Mouse (Mus musculus) Muller cell, postnatal 12 days (primary cell): Measurements from ENCODE around the gene Htr6.

ENCODE experiments used
- DNase-seq: peaks from one replicate; pipeline ENCODE4 v3.0.0-alpha.2; 2015; ENCODE audit errors: inconsistent ontology term

Htr6 gene

DNA sequence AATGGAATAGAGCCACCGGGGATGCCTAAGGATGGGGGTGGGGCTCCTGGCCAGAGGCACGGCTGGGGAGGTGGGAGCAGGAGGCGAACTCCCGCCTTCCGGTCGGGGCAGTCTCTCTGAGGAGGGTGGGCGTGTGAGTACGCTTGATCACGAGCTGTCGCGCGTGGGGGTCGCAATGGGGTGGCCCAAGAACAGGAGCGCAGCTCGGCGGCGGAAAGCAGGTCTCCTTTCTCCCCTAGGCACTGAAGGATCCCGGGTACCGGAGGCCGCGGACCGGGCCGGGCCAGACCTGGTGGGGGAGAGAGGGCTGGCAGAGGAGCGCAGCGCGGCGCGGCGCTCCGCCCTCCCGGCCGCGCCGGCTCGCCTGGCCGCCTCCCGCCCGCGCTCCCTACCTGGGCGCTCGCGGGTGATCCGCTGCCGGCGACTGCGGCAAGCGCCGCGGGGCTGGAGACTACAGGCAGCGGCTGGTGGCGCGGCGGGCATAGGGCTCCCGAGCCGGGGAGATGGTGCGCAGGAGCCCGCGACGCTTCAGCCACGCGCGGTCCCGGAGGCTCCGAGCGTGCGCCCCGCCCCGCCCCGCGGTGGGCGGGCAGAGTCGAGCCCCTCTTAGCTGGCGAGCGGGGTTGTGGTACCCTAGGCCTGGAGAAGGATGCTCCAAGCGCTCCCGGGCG, at the start of gene Htr6:
Gene Htr6, minus strand, starts transcription at position 530 of the 671 bp plus-strand sequence.
- DNase-seq = no peak

GRCm38 (mm10) chr4:139124940-139125339, 49.6 kb upstream of the Htr6 start:
- DNase-seq = no peak

- no peak for DNase-seq
These were observed 47.2 kb upstream of the Htr6 start for GRCm38 (mm10) chr4:139122557-139122956.

- no peak for DNase-seq
These were observed 45.6 kb upstream of the Htr6 start for GRCm38 (mm10) chr4:139120998-139121397.

GRCm38 (mm10) chr4:139120281-139120814, 45.0 kb upstream of the Htr6 start:
- DNase-seq = no peak

GRCm38 (mm10) chr4:139116356-139117063, 41.1 kb upstream of the Htr6 start:
- DNase-seq = peak; percentile 78

- DNase-seq = no peak
These were observed 40.4 kb upstream of the Htr6 start for GRCm38 (mm10) chr4:139115721-139116120.

DNA sequence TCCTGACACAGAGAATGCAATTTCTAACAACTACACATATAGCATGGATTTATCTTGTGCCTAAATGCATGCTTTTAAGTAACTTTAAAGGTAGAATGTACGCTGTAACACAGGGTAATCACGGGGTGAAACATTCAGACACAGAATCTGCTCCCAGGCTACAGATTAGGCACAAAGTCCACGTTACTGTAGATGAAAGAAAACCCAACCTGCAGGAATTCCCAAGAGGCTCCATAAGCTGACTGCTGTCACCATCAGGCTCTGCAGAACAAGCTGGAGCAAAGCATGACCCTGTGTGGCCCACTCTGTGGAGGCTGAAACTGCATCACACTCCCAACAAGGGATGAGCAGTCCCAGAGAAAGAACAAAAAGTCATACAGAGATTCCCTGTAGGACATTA, 37.1 kb upstream of the Htr6 start:
- no peak for DNase-seq

- no peak for DNase-seq
These were observed 36.1 kb upstream of the Htr6 start for GRCm38 (mm10) chr4:139111421-139111820.

DNA sequence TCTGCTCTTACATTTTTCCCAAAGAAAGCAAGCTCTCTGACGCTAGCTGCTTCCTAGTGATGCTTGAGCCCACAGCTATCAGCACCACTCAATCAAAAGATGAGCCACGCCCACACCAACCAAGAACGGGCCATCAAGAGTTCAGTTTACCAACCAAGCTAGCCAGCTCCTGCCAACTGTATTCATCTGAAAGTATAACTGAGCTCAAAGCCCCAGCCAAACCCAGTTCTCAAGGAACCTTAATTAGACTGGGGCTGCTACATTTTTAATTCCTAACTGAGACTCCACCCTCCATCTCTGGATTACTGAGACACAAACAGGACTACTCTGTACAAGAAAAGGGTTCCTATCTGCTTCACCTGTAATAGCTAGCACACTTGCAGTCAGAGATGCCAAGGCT, 35.5 kb upstream of the Htr6 start:
- DNase-seq = no peak

GRCm38 (mm10) chr4:139105453-139105852, 30.1 kb upstream of the Htr6 start:
- no peak for DNase-seq

DNA sequence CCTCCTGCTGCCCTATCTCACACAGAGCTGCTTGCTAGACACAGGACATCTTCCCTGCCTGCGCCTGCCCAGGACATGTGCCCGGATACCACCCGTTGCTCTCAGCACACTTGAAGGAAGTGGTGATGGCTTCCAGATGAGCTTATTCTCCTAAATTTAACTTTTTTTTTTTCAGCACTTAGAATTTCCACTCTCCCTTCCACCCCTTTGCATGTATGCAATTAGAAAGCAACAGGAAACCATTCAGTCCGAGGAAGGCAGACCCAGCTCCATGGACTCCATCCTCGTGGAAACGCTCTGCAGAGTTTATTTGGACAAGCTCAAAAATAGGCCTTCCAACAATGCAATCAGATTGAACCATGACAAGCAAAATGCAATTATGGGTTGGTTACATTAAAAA, 26.2 kb upstream of the Htr6 start:
- no peak for DNase-seq

GRCm38 (mm10) chr4:139100326-139100725, 25.0 kb upstream of the Htr6 start:
- no peak for DNase-seq

DNA sequence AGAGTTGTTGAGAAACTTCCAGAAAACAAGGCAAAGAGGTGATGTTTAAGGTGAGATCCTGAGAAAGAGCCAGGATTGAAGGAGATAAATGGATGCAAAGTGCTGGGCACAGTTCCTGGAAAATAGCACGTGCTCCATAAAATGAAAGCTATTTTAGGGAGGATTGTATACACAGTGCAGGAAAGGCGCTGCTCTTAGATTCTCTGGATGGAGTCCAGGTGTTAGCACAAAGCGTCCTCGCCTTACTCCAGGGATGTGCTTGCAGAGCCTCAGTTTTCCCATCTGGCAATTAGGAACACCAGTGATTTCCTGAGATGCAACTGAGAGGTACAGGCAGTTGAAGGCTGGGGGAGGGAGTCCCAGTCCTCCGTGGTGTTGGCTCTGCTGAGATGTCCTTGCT, 20.8 kb upstream of the Htr6 start:
- no peak for DNase-seq

DNA sequence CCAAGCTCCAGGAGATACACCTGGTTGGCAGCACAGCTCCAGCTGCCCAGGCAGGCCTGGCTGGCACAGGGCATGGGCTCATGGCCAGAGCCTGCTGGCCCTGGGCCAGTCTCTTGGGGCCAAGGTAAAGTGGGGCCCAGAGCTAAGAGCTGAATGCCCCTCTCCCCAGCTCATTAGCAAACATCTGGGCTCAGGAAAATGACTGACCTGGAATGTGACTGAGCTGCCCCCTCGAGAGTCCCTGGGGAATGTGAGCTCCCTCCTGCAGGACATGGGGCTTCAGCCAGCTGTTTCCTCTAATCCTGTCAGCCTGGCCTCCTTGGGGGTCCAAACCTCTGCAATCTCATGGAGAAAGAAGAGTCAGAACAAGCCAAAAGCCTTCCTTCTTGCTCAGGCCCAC, 20.0 kb upstream of the Htr6 start:
- DNase-seq = no peak

DNA sequence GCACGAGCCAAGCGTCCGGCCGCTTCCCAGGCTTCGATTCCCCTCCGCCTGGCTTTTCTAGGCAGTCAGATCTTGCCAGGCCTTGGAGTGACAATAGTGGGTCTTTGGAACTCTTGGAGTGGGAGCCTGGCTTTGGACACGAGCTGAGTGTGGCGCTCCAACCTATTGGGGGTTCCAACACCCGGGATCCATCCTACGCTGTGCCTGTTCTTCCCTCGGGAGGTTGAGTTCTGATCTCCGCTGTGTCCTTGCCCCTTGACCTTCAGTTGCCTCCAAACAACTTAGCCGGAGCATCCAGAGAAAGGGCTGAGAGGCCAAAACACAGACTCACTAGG, 17.8 kb upstream of the Htr6 start:
- no peak for DNase-seq

- DNase-seq = peak; percentile 83
These were observed 17.2 kb upstream of the Htr6 start, which contains the start of gene Nbl1 for GRCm38 (mm10) chr4:139092356-139093195. Gene Nbl1 (minus strand): TSS chr4:139092993.

- peak; percentile 84 for DNase-seq
These were observed 16.3 kb upstream of the Htr6 start for GRCm38 (mm10) chr4:139091478-139092355.

GRCm38 (mm10) chr4:139091066-139091465, 15.7 kb upstream of the Htr6 start:
- no peak for DNase-seq

DNA sequence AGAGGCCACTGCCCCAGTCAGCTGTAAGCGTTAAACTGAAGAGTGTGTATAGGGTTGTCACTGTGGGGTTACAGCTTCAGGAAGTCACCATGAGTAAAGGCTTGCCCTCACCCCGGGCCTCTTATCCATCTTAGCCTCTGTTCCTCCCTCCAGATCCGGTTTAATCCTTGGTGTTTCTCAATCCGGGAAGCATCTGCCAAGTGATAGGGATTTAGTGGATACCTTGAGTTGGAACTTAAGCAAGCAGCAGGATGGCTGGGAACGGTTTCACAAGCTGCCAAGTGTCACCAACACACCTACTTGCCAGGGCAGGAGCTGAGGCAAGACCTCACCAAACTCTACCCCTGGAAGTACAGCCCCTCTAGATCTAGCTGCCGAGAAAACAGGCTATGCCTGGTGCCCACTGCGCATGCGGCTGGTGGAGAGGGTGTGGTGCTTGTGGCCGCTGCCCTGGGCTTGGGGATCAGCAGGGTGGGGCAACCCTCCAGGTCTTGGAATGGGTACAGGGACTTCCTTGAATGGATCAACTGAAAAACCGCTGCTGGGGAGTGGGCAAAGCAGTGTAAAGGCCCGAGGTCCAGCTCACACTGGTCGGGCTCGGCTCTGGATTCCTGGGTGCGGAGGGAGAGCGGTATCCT, 15.1 kb upstream of the Htr6 start:
- DNase-seq = no peak
